Mouse (Mus musculus): ENCODE results near the gene Oprd1.

The Oprd1 gene

GRCm38 (mm10) chr4:132133920-132134319, 10.4 kb downstream of the Oprd1 start:
- WGBS, result 67% methylated on average over 16 of the region's 16 CpGs

- 88% methylated on average over 5 of the region's 5 CpGs for WGBS
These were observed 10.9 kb downstream of the Oprd1 start for GRCm38 (mm10) chr4:132133381-132133780.

- WGBS, result 86% methylated on average over 7 of the region's 7 CpGs
These were observed 12.0 kb downstream of the Oprd1 start for GRCm38 (mm10) chr4:132132297-132132696.

GRCm38 (mm10) chr4:132131790-132132189, 12.5 kb downstream of the Oprd1 start:
- WGBS, result 48% methylated on average over 7 of the region's 7 CpGs

- 80% methylated on average over 9 of the region's 9 CpGs for WGBS
These were observed 13.2 kb downstream of the Oprd1 start for GRCm38 (mm10) chr4:132131116-132131515.

GRCm38 (mm10) chr4:132130645-132131044, 13.6 kb downstream of the Oprd1 start:
- 80% methylated on average over 11 of the region's 11 CpGs for WGBS

GRCm38 (mm10) chr4:132130134-132130533, 14.2 kb downstream of the Oprd1 start:
- WGBS, result 37% methylated on average over 2 of the region's 2 CpGs

GRCm38 (mm10) chr4:132128997-132129636, 15.2 kb downstream of the Oprd1 start:
- 51% methylated on average over 6 of the region's 6 CpGs for WGBS

- 94% methylated on average over 8 of the region's 8 CpGs for WGBS
These were observed 17.2 kb downstream of the Oprd1 start for GRCm38 (mm10) chr4:132127091-132127490.

- 40% methylated on average over 1 of the region's 1 CpGs for WGBS
These were observed 21.1 kb downstream of the Oprd1 start for GRCm38 (mm10) chr4:132123166-132123565.

GRCm38 (mm10) chr4:132121674-132122073, 22.6 kb downstream of the Oprd1 start:
- WGBS, result 77% methylated on average over 5 of the region's 5 CpGs

- 39% methylated on average over 9 of the region's 9 CpGs for WGBS
These were observed 24.7 kb downstream of the Oprd1 start for GRCm38 (mm10) chr4:132119566-132119965.

GRCm38 (mm10) chr4:132116315-132116714, 28.0 kb downstream of the Oprd1 start:
- 84% methylated on average over 4 of the region's 4 CpGs for WGBS

GRCm38 (mm10) chr4:132113411-132114095, 30.7 kb downstream of the Oprd1 start:
- WGBS, result 50% methylated on average over 53 of the region's 53 CpGs

- 72% methylated on average over 4 of the region's 4 CpGs for WGBS
These were observed 33.1 kb downstream of the Oprd1 start for GRCm38 (mm10) chr4:132111227-132111626.

GRCm38 (mm10) chr4:132108221-132108620, 36.1 kb downstream of the Oprd1 start:
- WGBS, result 88% methylated on average over 7 of the region's 7 CpGs

GRCm38 (mm10) chr4:132101152-132101551, 43.1 kb downstream of the Oprd1 start:
- WGBS, result 29% methylated on average over 3 of the region's 3 CpGs

- WGBS, result 82% methylated on average over 5 of the region's 5 CpGs
These were observed 44.7 kb downstream of the Oprd1 start for GRCm38 (mm10) chr4:132099548-132099947.

GRCm38 (mm10) chr4:132095043-132095442, 49.2 kb downstream of the Oprd1 start:
- WGBS, result 86% methylated on average over 7 of the region's 7 CpGs

GRCm38 (mm10) chr4:132093928-132094327, 50.4 kb downstream of the Oprd1 start:
- WGBS, result 83% methylated on average over 5 of the region's 5 CpGs

- WGBS, result 83% methylated on average over 6 of the region's 6 CpGs
These were observed 51.1 kb downstream of the Oprd1 start for GRCm38 (mm10) chr4:132093136-132093535.

- WGBS, result 15% methylated on average over 7 of the region's 7 CpGs
These were observed 55.4 kb downstream of the Oprd1 start for GRCm38 (mm10) chr4:132088921-132089320.

GRCm38 (mm10) chr4:132085114-132085513, 59.2 kb downstream of the Oprd1 start:
- WGBS, result 88% methylated on average over 7 of the region's 7 CpGs
